Mouse (Mus musculus): Measurements from ENCODE around the gene Ext2. TPM values are rescaled to one million over a fixed set of nuclear protein-coding genes. Genes with fewer than 3 reads are reported as not detected.

Gene Ext2
- polyA plus RNA-seq, 1 experiment from 2014 or later = 60.3 TPM

DNA sequence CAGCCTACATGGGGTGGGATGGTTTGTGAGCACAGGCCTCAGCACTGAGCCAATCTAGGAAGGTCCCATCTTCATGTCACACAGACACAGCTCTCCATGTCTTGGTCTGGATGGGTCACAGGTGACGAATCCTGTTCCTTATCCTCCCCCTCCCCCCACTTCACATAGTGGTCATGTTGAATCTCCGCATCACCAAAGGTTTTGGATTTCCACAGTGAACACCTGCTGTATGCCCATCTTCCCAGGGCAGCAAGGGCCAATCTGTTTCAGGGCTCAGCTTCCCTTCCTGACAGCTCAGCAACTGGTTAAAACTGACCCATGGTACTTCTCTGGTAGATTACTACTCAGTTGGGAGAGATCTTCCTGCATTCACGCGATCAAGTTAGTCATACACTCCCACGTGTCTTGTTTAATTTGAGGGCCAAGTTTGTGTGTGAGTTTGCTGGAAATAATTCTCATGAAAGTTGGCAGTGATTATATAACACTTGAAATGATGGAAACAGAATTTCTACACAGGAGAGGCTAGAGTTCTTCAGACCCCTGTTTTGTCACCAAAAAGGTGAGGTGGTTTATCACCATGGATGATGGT, 74.7 kb downstream of the Ext2 start:
- Histone ChIP-seq H3K9me3 (replicated peaks; ENCODE audit: control insufficient read depth, low read length) (no peaks in the 10 kb centered on the region), H3K4me2 (no peak overlapping the region), H3K4me1 (ENCODE audit: control insufficient read depth, insufficient read depth, low read length) (peaks cover 17% of the 10 kb centered on the region), H3K27me3 (ENCODE audit: control insufficient read depth, insufficient read depth, low read length) (no peaks in the 10 kb centered on the region), H3K27ac (ENCODE audit: low read depth, low read length) (no peak overlapping the region), H3K4me3 (ENCODE audit: low read depth, low read length) (no peak overlapping the region), H3K36me3 (ENCODE audit: control insufficient read depth, insufficient read depth, low read length) (no peaks in the 10 kb centered on the region), H3K9ac (ENCODE audit: low read depth, low read length) (no peak overlapping the region)
- ATAC-seq (replicated peaks; ENCODE audit: insufficient number of reproducible peaks, low FRiP score, low TSS enrichment) = no peak
- 87% methylated on average over 5 of the region's 5 CpGs for WGBS (ENCODE audit: insufficient replicate concordance)

- H3K27me3 ChIP-seq (ENCODE audit: control insufficient read depth, insufficient read depth, low read length) = no peaks in the 10 kb centered on the region
- 75% methylated on average over 4 of the region's 4 CpGs for WGBS (ENCODE audit: insufficient replicate concordance)
- no peak overlapping the region for H3K4me3 ChIP-seq (ENCODE audit: low read depth, low read length)
- ATAC-seq (replicated peaks; ENCODE audit: insufficient number of reproducible peaks, low FRiP score, low TSS enrichment) = no peak
- H3K4me2 ChIP-seq = no peak overlapping the region
- H3K9ac ChIP-seq (ENCODE audit: low read depth, low read length) = no peak overlapping the region
- peaks cover 24% of the 10 kb centered on the region for H3K4me1 ChIP-seq (ENCODE audit: control insufficient read depth, insufficient read depth, low read length)
- no peak overlapping the region for H3K27ac ChIP-seq (ENCODE audit: low read depth, low read length)
- no peaks in the 10 kb centered on the region for H3K9me3 ChIP-seq (replicated peaks; ENCODE audit: control insufficient read depth, low read length)
- H3K36me3 ChIP-seq (ENCODE audit: control insufficient read depth, insufficient read depth, low read length) = no peaks in the 10 kb centered on the region
These were observed 75.7 kb downstream of the Ext2 start for GRCm38 (mm10) chr2:93746620-93747019.

GRCm38 (mm10) chr2:93746162-93746561, 76.2 kb downstream of the Ext2 start:
- H3K4me3 ChIP-seq (ENCODE audit: low read depth, low read length) = no peak overlapping the region
- H3K27ac ChIP-seq (ENCODE audit: low read depth, low read length) = no peak overlapping the region
- H3K4me1 ChIP-seq (ENCODE audit: control insufficient read depth, insufficient read depth, low read length) = peaks cover 25% of the 10 kb centered on the region
- no peak for ATAC-seq (replicated peaks; ENCODE audit: insufficient number of reproducible peaks, low FRiP score, low TSS enrichment)
- no peaks in the 10 kb centered on the region for H3K9me3 ChIP-seq (replicated peaks; ENCODE audit: control insufficient read depth, low read length)
- WGBS (ENCODE audit: insufficient replicate concordance) = 62% methylated on average over 5 of the region's 5 CpGs
- no peaks in the 10 kb centered on the region for H3K36me3 ChIP-seq (ENCODE audit: control insufficient read depth, insufficient read depth, low read length)
- H3K4me2 ChIP-seq = no peak overlapping the region
- H3K9ac ChIP-seq (ENCODE audit: low read depth, low read length) = no peak overlapping the region
- H3K27me3 ChIP-seq (ENCODE audit: control insufficient read depth, insufficient read depth, low read length) = no peaks in the 10 kb centered on the region

- no peak for ATAC-seq (replicated peaks; ENCODE audit: insufficient number of reproducible peaks, low FRiP score, low TSS enrichment)
- H3K4me3 ChIP-seq (ENCODE audit: low read depth, low read length) = no peak overlapping the region
- WGBS (ENCODE audit: insufficient replicate concordance) = 55% methylated on average over 9 of the region's 9 CpGs
- H3K36me3 ChIP-seq (ENCODE audit: control insufficient read depth, insufficient read depth, low read length) = no peaks in the 10 kb centered on the region
- no peaks in the 10 kb centered on the region for H3K9me3 ChIP-seq (replicated peaks; ENCODE audit: control insufficient read depth, low read length)
- peaks cover 25% of the 10 kb centered on the region for H3K4me1 ChIP-seq (ENCODE audit: control insufficient read depth, insufficient read depth, low read length)
- H3K27me3 ChIP-seq (ENCODE audit: control insufficient read depth, insufficient read depth, low read length) = no peaks in the 10 kb centered on the region
- H3K4me2 ChIP-seq = no peak overlapping the region
- H3K9ac ChIP-seq (ENCODE audit: low read depth, low read length) = no peak overlapping the region
- no peak overlapping the region; the same call in 1 of the 2 replicates for H3K27ac ChIP-seq (ENCODE audit: low read depth, low read length)
These were observed 76.6 kb downstream of the Ext2 start for GRCm38 (mm10) chr2:93745741-93746140.

DNA sequence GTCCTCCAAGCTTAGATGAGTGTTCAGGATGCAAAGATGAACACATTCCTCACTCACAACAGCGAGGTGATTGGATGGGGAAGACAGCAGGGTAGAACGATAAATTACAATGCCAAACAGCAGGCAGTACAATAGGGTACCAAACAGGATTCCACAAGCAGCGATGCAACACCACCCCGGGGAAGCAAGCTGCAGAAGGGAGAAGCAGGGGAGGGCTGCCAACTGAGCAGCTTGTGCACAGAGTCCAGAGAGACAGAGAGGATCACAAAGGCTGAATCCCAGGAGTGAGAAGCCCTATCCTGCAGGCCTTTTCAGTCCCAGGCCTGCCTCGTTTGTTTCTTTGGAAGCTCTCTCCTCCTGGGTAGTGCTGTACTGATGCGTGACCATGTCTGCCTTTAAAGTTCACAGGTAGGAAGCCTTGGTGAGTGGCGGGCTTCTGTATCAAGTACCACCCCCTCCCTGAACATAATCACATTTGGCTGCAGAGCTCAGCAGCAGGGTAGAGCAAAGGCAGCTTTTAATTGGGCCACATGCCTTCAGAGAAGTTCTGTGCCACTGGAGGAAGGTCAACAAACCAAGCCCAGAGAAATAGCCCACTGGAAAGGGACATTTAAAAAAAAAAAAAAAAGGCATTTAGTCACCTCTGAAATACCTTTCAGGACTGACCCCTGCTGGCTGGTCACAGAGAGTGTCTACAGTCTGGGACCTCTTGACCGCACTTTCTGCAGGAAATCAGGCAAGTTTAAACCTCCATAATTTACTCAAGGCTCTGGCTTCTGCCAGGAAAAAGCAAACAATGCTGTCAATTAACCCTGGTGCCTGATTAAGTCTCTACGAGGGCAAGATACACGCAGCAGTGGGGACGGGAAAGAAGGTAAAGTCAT, 77.8 kb downstream of the Ext2 start:
- no peak overlapping the region for H3K27ac ChIP-seq (ENCODE audit: low read depth, low read length)
- H3K4me1 ChIP-seq (ENCODE audit: control insufficient read depth, insufficient read depth, low read length) = peaks cover 28% of the 10 kb centered on the region
- H3K36me3 ChIP-seq (ENCODE audit: control insufficient read depth, insufficient read depth, low read length) = no peaks in the 10 kb centered on the region
- WGBS (ENCODE audit: insufficient replicate concordance) = 34% methylated on average over 11 of the region's 11 CpGs
- H3K9ac ChIP-seq (ENCODE audit: low read depth, low read length) = no peak overlapping the region
- H3K4me3 ChIP-seq (ENCODE audit: low read depth, low read length) = no peak overlapping the region
- ATAC-seq (replicated peaks; ENCODE audit: insufficient number of reproducible peaks, low FRiP score, low TSS enrichment) = no peak
- no peaks in the 10 kb centered on the region for H3K9me3 ChIP-seq (replicated peaks; ENCODE audit: control insufficient read depth, low read length)
- H3K27me3 ChIP-seq (ENCODE audit: control insufficient read depth, insufficient read depth, low read length) = no peaks in the 10 kb centered on the region
- no peak overlapping the region for H3K4me2 ChIP-seq

DNA sequence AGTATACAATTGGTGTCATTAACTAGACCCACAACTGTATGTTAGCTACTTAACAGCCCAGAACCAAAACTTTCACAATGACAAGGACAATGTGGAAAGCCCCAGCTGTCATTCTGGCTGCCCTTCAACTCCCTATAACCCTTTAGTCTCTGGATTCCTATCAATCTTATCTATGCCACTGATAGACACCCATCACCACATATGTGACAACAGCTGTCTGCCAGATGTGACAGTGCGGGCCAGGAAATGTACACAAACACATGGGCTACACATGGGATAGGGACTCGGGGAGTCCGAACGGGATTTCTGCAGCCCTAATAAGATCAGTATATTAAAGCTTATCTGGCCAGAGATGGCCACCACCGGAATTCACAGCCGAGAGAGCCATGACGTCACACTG, 80.7 kb downstream of the Ext2 start:
- no peak overlapping the region for H3K4me2 ChIP-seq
- no peaks in the 10 kb centered on the region for H3K9me3 ChIP-seq (replicated peaks; ENCODE audit: control insufficient read depth, low read length)
- WGBS (ENCODE audit: insufficient replicate concordance) = 31% methylated on average over 7 of the region's 7 CpGs
- H3K9ac ChIP-seq (ENCODE audit: low read depth, low read length) = no peak overlapping the region
- H3K27me3 ChIP-seq (ENCODE audit: control insufficient read depth, insufficient read depth, low read length) = no peaks in the 10 kb centered on the region
- H3K36me3 ChIP-seq (ENCODE audit: control insufficient read depth, insufficient read depth, low read length) = no peaks in the 10 kb centered on the region
- no peak overlapping the region for H3K27ac ChIP-seq (ENCODE audit: low read depth, low read length)
- H3K4me3 ChIP-seq (ENCODE audit: low read depth, low read length) = no peak overlapping the region
- peaks cover 37% of the 10 kb centered on the region for H3K4me1 ChIP-seq (ENCODE audit: control insufficient read depth, insufficient read depth, low read length)
- no peak for ATAC-seq (replicated peaks; ENCODE audit: insufficient number of reproducible peaks, low FRiP score, low TSS enrichment)

- H3K4me3 ChIP-seq (ENCODE audit: low read depth, low read length) = no peak overlapping the region
- H3K9ac ChIP-seq (ENCODE audit: low read depth, low read length) = no peak overlapping the region
- H3K9me3 ChIP-seq (replicated peaks; ENCODE audit: control insufficient read depth, low read length) = no peaks in the 10 kb centered on the region
- H3K4me2 ChIP-seq = no peak overlapping the region
- ATAC-seq (replicated peaks; ENCODE audit: insufficient number of reproducible peaks, low FRiP score, low TSS enrichment) = no peak
- H3K27me3 ChIP-seq (ENCODE audit: control insufficient read depth, insufficient read depth, low read length) = no peaks in the 10 kb centered on the region
- no peaks in the 10 kb centered on the region for H3K36me3 ChIP-seq (ENCODE audit: control insufficient read depth, insufficient read depth, low read length)
- H3K27ac ChIP-seq (ENCODE audit: low read depth, low read length) = no peak overlapping the region
- H3K4me1 ChIP-seq (ENCODE audit: control insufficient read depth, insufficient read depth, low read length) = peaks cover 20% of the 10 kb centered on the region
- 20% methylated on average over 5 of the region's 5 CpGs for WGBS (ENCODE audit: insufficient replicate concordance)
These were observed 83.3 kb downstream of the Ext2 start for GRCm38 (mm10) chr2:93739044-93739569.

GRCm38 (mm10) chr2:93737146-93737545, 85.2 kb downstream of the Ext2 start:
- no peak overlapping the region for H3K9ac ChIP-seq (ENCODE audit: low read depth, low read length)
- peaks cover 28% of the 10 kb centered on the region for H3K4me1 ChIP-seq (ENCODE audit: control insufficient read depth, insufficient read depth, low read length)
- 85% methylated on average over 8 of the region's 8 CpGs for WGBS (ENCODE audit: insufficient replicate concordance)
- no peak for ATAC-seq (replicated peaks; ENCODE audit: insufficient number of reproducible peaks, low FRiP score, low TSS enrichment)
- no peak overlapping the region for H3K4me2 ChIP-seq
- no peak overlapping the region for H3K27ac ChIP-seq (ENCODE audit: low read depth, low read length)
- H3K9me3 ChIP-seq (replicated peaks; ENCODE audit: control insufficient read depth, low read length) = no peaks in the 10 kb centered on the region
- H3K27me3 ChIP-seq (ENCODE audit: control insufficient read depth, insufficient read depth, low read length) = no peaks in the 10 kb centered on the region
- H3K4me3 ChIP-seq (ENCODE audit: low read depth, low read length) = no peak overlapping the region
- H3K36me3 ChIP-seq (ENCODE audit: control insufficient read depth, insufficient read depth, low read length) = no peaks in the 10 kb centered on the region

Measured in heart, embryonic 11.5 days (tissue).